Mouse (Mus musculus) 3T3-L1 (cell line): ENCODE measurements around the gene Pdha2.

Source experiments
- DNase-seq: peaks from one replicate; pipeline ENCODE4 v3.0.0-alpha.2; 2015; ENCODE audit warnings: low read depth, low spot score

The Pdha2 gene

GRCm38 (mm10) chr3:141212255-141212654 lies at the start of gene Pdha2:
Gene Pdha2 (minus strand): TSS chr3:141212355.
- DNase-seq, result no peak

GRCm38 (mm10) chr3:141260518-141260917 lies 48.4 kb upstream of the Pdha2 start:
- DNase-seq, result no peak

GRCm38 (mm10) chr3:141251440-141251839 lies 39.3 kb upstream of the Pdha2 start:
- no peak for DNase-seq

- no peak for DNase-seq
Observed at GRCm38 (mm10) chr3:141244725-141245298, 32.7 kb upstream of the Pdha2 start.

- DNase-seq, result no peak
Observed at GRCm38 (mm10) chr3:141238071-141238470, 25.9 kb upstream of the Pdha2 start.

GRCm38 (mm10) chr3:141229148-141229547 lies 17.0 kb upstream of the Pdha2 start:
- DNase-seq, result no peak

- no peak for DNase-seq
Observed at GRCm38 (mm10) chr3:141222339-141222738, 10.2 kb upstream of the Pdha2 start.

- DNase-seq, result no peak
Observed at GRCm38 (mm10) chr3:141218561-141218960, 6.4 kb upstream of the Pdha2 start.

- peak; percentile 11 for DNase-seq
Observed at GRCm38 (mm10) chr3:141216999-141217398, 4.8 kb upstream of the Pdha2 start.

- no peak for DNase-seq
Observed at GRCm38 (mm10) chr3:141216237-141216636, 4.1 kb upstream of the Pdha2 start.

GRCm38 (mm10) chr3:141214789-141215188 lies 2.6 kb upstream of the Pdha2 start:
- DNase-seq, result no peak

GRCm38 (mm10) chr3:141214197-141214596 lies 2.0 kb upstream of the Pdha2 start:
- no peak for DNase-seq

- no peak for DNase-seq
Observed at GRCm38 (mm10) chr3:141211644-141212043, 511 bp downstream of the Pdha2 start.

- DNase-seq, result no peak
Observed at GRCm38 (mm10) chr3:141201766-141202165, 10.4 kb downstream of the Pdha2 start.

- DNase-seq, result no peak
Observed at GRCm38 (mm10) chr3:141197308-141197861, 14.8 kb downstream of the Pdha2 start.

GRCm38 (mm10) chr3:141191653-141192052 lies 20.5 kb downstream of the Pdha2 start:
- no peak for DNase-seq

- no peak for DNase-seq
Observed at GRCm38 (mm10) chr3:141190429-141190828, 21.7 kb downstream of the Pdha2 start.

- no peak for DNase-seq
Observed at GRCm38 (mm10) chr3:141160986-141161385, 51.2 kb downstream of the Pdha2 start.
